Comparison of ENCODE assay signal across 27 mouse cellular contexts in genomic region chr8:46587911-46588310, GRCm38 (mm10). TPM values are rescaled to one million over a fixed set of nuclear protein-coding genes. Genes with fewer than 3 reads are reported as not detected.
DNase-seq lines count a peak whose midpoint lies in the region; ATAC-seq and TF ChIP-seq lines count a peak whose summit lies in the region.
"Had no signal": no experiment of that assay in that cellular context is flagged by ENCODE, and none has a peak within 500 bp of the region (broad histone marks: within the 10 kb centered on the region; RNA-seq: fewer than 3 reads in every experiment).

No protein-coding gene starts in this region.

- 16% methylated on average over 5 of the region's 5 CpGs for WGBS in liver, embryonic 16.5 days (ENCODE audit: insufficient replicate concordance)

- H3K9me3 ChIP-seq in G1E (replicated peaks), result no peaks in the 10 kb centered on the region
- no peaks in the 10 kb centered on the region for H3K9me3 ChIP-seq in liver, embryonic 16.5 days (replicated peaks; ENCODE audit: control insufficient read depth, low read length)
- H3K9me3 ChIP-seq: embryonic facial prominence, embryonic 15.5 days; forebrain, embryonic 10.5 days; heart, embryonic 15.5 days; hindbrain, embryonic 15.5 days; kidney, embryonic 15.5 days; limb, embryonic 13.5 days; midbrain, embryonic 15.5 days had no signal

- H3K4me1 ChIP-seq in G1E (ENCODE audit: insufficient read depth, low read depth, low read length), result peaks cover 59% of the 10 kb centered on the region
- H3K4me1 ChIP-seq in liver, embryonic 16.5 days (ENCODE audit: control insufficient read depth, low read depth, low read length), result peaks cover 6% of the 10 kb centered on the region
- H3K4me1 ChIP-seq: embryonic facial prominence, embryonic 15.5 days; forebrain, embryonic 10.5 days; heart, embryonic 15.5 days; hindbrain, embryonic 15.5 days; kidney, embryonic 15.5 days; midbrain, embryonic 15.5 days had no signal

- DNase-seq in G1E (ENCODE audit: low spot score) (peak; percentile 50), liver (peak; percentile 26)
- peak; percentile 13 for DNase-seq in c-Kit-negative CD71-positive TER-119-positive erythroid progenitor cells, embryonic 14.5 days (ENCODE audit: low read depth, low spot score)
- no peak for DNase-seq in cerebellum, adult 11 months
- no peak for DNase-seq in adrenal gland, adult 18-20 months (ENCODE audit: low spot score in 2 of 2)
- DNase-seq in thymus, adult 18-20 months, result no peak
- no peak for DNase-seq in natural killer cell, adult 2 months (ENCODE audit: low spot score in 2 of 2)
- DNase-seq: adrenal gland, postnatal 14 days; B cell, adult 2 months; cerebellum, adult 18-20 months; cerebellum, postnatal 25 days; gastrocnemius, postnatal 14 days; heart, postnatal 4 days; kidney, postnatal 4 days; lung, embryonic 14.5 days had no signal

- H3K27me3 ChIP-seq in G1E (ENCODE audit: insufficient read depth, low read length), result no peaks in the 10 kb centered on the region
- H3K27me3 ChIP-seq in liver, embryonic 16.5 days (ENCODE audit: control insufficient read depth, insufficient read depth, low read depth, low read length), result no peaks in the 10 kb centered on the region
- H3K27me3 ChIP-seq: CH12.LX; embryonic facial prominence, embryonic 15.5 days; heart, embryonic 15.5 days; hindbrain, embryonic 15.5 days; kidney, embryonic 15.5 days; limb, embryonic 13.5 days; midbrain, embryonic 15.5 days had no signal

- no peak overlapping the region; the same call in 1 of the 2 replicates for H3K4me3 ChIP-seq in G1E (ENCODE audit: low read depth, low read length)
- H3K4me3 ChIP-seq in liver, embryonic 16.5 days (ENCODE audit: low read depth, low read length), result no peak overlapping the region
- H3K4me3 ChIP-seq: embryonic facial prominence, embryonic 15.5 days; forebrain, embryonic 10.5 days; heart, embryonic 15.5 days; hindbrain, embryonic 15.5 days; kidney, embryonic 15.5 days; limb, embryonic 13.5 days; midbrain, embryonic 15.5 days; myocyte had no signal

- H3K36me3 ChIP-seq in G1E (replicated peaks), result peaks cover 41% of the 10 kb centered on the region
- H3K36me3 ChIP-seq in liver, embryonic 16.5 days (ENCODE audit: control insufficient read depth, insufficient read depth), result peaks cover 7% of the 10 kb centered on the region
- H3K36me3 ChIP-seq: heart, embryonic 15.5 days; hindbrain, embryonic 15.5 days; midbrain, embryonic 15.5 days had no signal

- peak; percentile 87 for ATAC-seq in G1E (ENCODE audit: extremely low read depth, insufficient number of reproducible peaks, low FRiP score, poor library complexity, severe bottlenecking)
- peak; percentile 83 for ATAC-seq in liver, embryonic 16.5 days (ENCODE audit: low read depth)
- ATAC-seq: forebrain, embryonic 16.5 days; intestine, embryonic 16.5 days; midbrain, embryonic 15.5 days had no signal

- TF ChIP-seq CTCF in G1E (IDR thresholded peaks at IDR 0.05; ENCODE audit: low read depth, low read length), result no peak

- peak overlapping the region; percentile 80 for H3K27ac ChIP-seq in liver, embryonic 16.5 days (ENCODE audit: low read length)
- H3K27ac ChIP-seq: embryonic facial prominence, embryonic 15.5 days; forebrain, embryonic 10.5 days; heart, embryonic 15.5 days; hindbrain, embryonic 15.5 days; kidney, embryonic 15.5 days; limb, embryonic 13.5 days; midbrain, embryonic 15.5 days had no signal

- H3K9ac ChIP-seq in liver, embryonic 16.5 days (ENCODE audit: low read depth, low read length), result no peak overlapping the region
- H3K9ac ChIP-seq: embryonic facial prominence, embryonic 15.5 days; heart, embryonic 15.5 days; hindbrain, embryonic 15.5 days; kidney, embryonic 15.5 days; limb, embryonic 13.5 days; lung, embryonic 14.5 days; midbrain, embryonic 15.5 days had no signal

- peak overlapping the region; percentile 16; the same call in 1 of the 2 replicates for H3K4me2 ChIP-seq in liver, embryonic 16.5 days (ENCODE audit: low read depth, low read length)
- H3K4me2 ChIP-seq: embryonic facial prominence, embryonic 15.5 days; heart, embryonic 15.5 days; hindbrain, embryonic 15.5 days; kidney, embryonic 15.5 days; limb, embryonic 13.5 days; lung, embryonic 14.5 days; midbrain, embryonic 15.5 days had no signal

RNA-seq across cellular contexts. Expression of gene Primpol, which starts 29.1 kb away (rescaled TPM):
- total RNA-seq in G1E (2014; fragmentation: Nextera tagmentation), result 137 and 150 TPM in 2 replicates
- 39.6 and 44.2 TPM in 2 replicates for total RNA-seq in G1E (2017)
- 2.3 and 5.3 TPM in 2 replicates for polyA plus RNA-seq in G1E (2012)
- 7.1 and 7.9 TPM in 2 replicates for polyA plus RNA-seq in liver, embryonic 16.5 days (2015; fragmentation: Nextera tagmentation; extraction: Ambion mirVana)
- 10 to 100 TPM in 1 of 2 experiments, 1 to 10 TPM in 1; 8.6 to 12.0 TPM for total RNA-seq in adrenal gland, adult 18-20 months (2021)

RNA-seq across cellular contexts. Expression of gene Casp3, which starts 29.2 kb away (rescaled TPM):
- total RNA-seq in G1E (2014; fragmentation: Nextera tagmentation) (101 and 102 TPM in 2 replicates), G1E (2017) (364 and 390 TPM in 2 replicates)
- 23.9 and 38.8 TPM in 2 replicates for polyA plus RNA-seq in G1E (2012)
- 36.5 and 43.4 TPM in 2 replicates for polyA plus RNA-seq in liver, embryonic 16.5 days (2015; fragmentation: Nextera tagmentation; extraction: Ambion mirVana)
- 10 to 100 TPM; 13.7 to 14.8 TPM for total RNA-seq in adrenal gland, adult 18-20 months (2021)

RNA-seq across cellular contexts. Expression of gene Cenpu, which starts 36.1 kb away (rescaled TPM):
- total RNA-seq in G1E (2014; fragmentation: Nextera tagmentation) (59.2 and 73.6 TPM in 2 replicates), G1E (2017) (72.1 and 94.1 TPM in 2 replicates)
- 16.4 and 18.3 TPM in 2 replicates for polyA plus RNA-seq in G1E (2012)
- polyA plus RNA-seq in liver, embryonic 16.5 days (2015; fragmentation: Nextera tagmentation; extraction: Ambion mirVana), result 12.3 and 14.1 TPM in 2 replicates
- 1 to 10 TPM; 1.1 to 2.0 TPM for total RNA-seq in adrenal gland, adult 18-20 months (2021)

Comparison
In these comparisons a context has a peak if more than half of its experiments do, and no peak if none do; other contexts are left out.
1. DNase-seq: peak in G1E (single experiment), c-Kit-negative CD71-positive TER-119-positive erythroid progenitor cells, embryonic 14.5 days (single experiment) and liver (single experiment); none in cerebellum, adult 11 months (single experiment), adrenal gland, adult 18-20 months (0 of 2), thymus, adult 18-20 months (0 of 2) and natural killer cell, adult 2 months (0 of 2).
2. RNA of gene Casp3, which starts 29.2 kb away (total RNA-seq): 101 to 390 TPM in G1E; 13.7 to 14.8 TPM in adrenal gland, adult 18-20 months; every median in the first group is over 4 times any median in the second.
3. RNA of gene Cenpu, which starts 36.1 kb away (total RNA-seq): 59.2 to 94.1 TPM in G1E; 1.1 to 2.0 TPM in adrenal gland, adult 18-20 months; every median in the first group is over 10 times any median in the second.